Mouse (Mus musculus) midbrain, embryonic 12.5 days (tissue): ENCODE results near the gene Pdia5. TPM values are rescaled to one million over a fixed set of nuclear protein-coding genes. Genes with fewer than 3 reads are reported as not detected.
A peak's percentile ranks its signal among the peaks of the same experiment; 100 is the strongest.

Experiments used
- ATAC-seq: fragments of 200-750 bp; cut with Nextera tagmentation; 2 replicates; pipeline ENCODE4 v1.8.0; 2017; ENCODE audit warnings: low read depth, moderate TSS enrichment, moderate library complexity; ENCODE audit not compliant: low FRiP score
- H3K27ac ChIP-seq: fragments of 300-500 bp; sonication (generic); replicated peaks from 2 replicates; pipeline ENCODE4 v1.5.1; 2016; ENCODE audit warnings: mild to moderate bottlenecking
- H3K27me3 ChIP-seq: fragments of 300-500 bp; sonication (generic); 2 replicates; pipeline ENCODE4 v1.6.1; 2016; ENCODE audit warnings: mild to moderate bottlenecking
- H3K36me3 ChIP-seq: fragments of 300-500 bp; sonication (generic); 2 replicates; pipeline ENCODE4 v1.6.1; 2016
- H3K4me1 ChIP-seq: fragments of 300-500 bp; sonication (generic); 2 replicates; pipeline ENCODE4 v1.6.1; 2016
- H3K4me2 ChIP-seq: fragments of 300-500 bp; sonication (generic); replicated peaks from 2 replicates; pipeline ENCODE4 v1.6.1; 2016; ENCODE audit warnings: mild to moderate bottlenecking, moderate library complexity
- H3K4me3 ChIP-seq: fragments of 300-500 bp; sonication (generic); 2 replicates; pipeline ENCODE4 v1.5.1; 2016; ENCODE audit warnings: mild to moderate bottlenecking
- H3K9ac ChIP-seq: fragments of 300-500 bp; sonication (generic); replicated peaks from 2 replicates; pipeline ENCODE4 v1.6.1; 2016; ENCODE audit warnings: mild to moderate bottlenecking, moderate library complexity
- H3K9me3 ChIP-seq: fragments of 300-500 bp; sonication (generic); 2 replicates; pipeline ENCODE4 v1.6.1; 2016; ENCODE audit warnings: mild to moderate bottlenecking
- whole genome bisulfite sequencing: fragments of 180-500 bp; shearing (Covaris S2); methylation state at CpG from one replicate; pipeline ENCODE4 v1.1.7; 2016; 5-methylcytosine and 5-hydroxymethylcytosine counted together
- microRNA-seq: library from miRNA; unstranded; fragments of <30 nt; microRNA quantifications from one replicate; pipeline ENCODE4, GENCODE M21; 2017
- polyA plus RNA-seq: library from polyadenylated mRNA; unstranded; fragments of >200 nt; fragmentation: Nextera tagmentation; extraction: Ambion mirVana; gene quantifications from 2 replicates; pipeline ENCODE4 v1.2.1, GENCODE M21; 2016

Gene Pdia5
- polyA plus RNA-seq, 1 experiment from 2014 or later = 20.9 TPM

- Histone ChIP-seq H3K4me3 (no peak overlapping the region), H3K27me3 (no peaks in the 10 kb centered on the region), H3K9ac (no peak overlapping the region), H3K4me2 (no peak overlapping the region), H3K9me3 (no peaks in the 10 kb centered on the region), H3K4me1 (no peaks in the 10 kb centered on the region), H3K27ac (no peak overlapping the region), H3K36me3 (no peaks in the 10 kb centered on the region)
- no peak for ATAC-seq
- 87% methylated on average over 3 of the region's 3 CpGs for WGBS
Observed at GRCm38 (mm10) chr16:35379344-35379743, 111.3 kb downstream of the Pdia5 start.

DNA sequence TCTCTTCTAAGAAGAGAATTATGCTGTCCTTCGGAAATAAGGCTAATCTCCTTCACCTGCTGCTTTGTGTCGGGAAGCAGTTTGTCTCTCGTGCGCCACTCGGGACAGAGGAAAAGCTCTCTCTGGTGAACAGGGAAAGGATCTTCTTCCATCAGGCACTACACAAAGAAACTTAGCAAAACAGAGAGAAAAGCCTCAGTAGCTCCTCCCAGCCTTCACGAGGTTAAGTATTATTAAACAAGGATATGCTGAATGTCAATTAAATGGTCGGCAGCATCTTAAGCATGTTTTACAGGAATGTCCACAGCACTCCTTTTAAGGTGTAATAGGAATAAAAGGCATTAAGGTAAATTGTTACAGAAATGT, 126.6 kb downstream of the Pdia5 start:
- 0 out of 2 replicates have a peak, but pooled peaks cover under 1% of the 10 kb centered on the region for H3K36me3 ChIP-seq
- H3K27me3 ChIP-seq = no peaks in the 10 kb centered on the region
- H3K9ac ChIP-seq = peak overlapping the region; percentile 58
- peaks cover 7% of the 10 kb centered on the region for H3K4me1 ChIP-seq
- peak overlapping the region; percentile 84 for H3K27ac ChIP-seq
- no peaks in the 10 kb centered on the region for H3K9me3 ChIP-seq
- ATAC-seq = no peak; the same call in 1 of the 2 replicates
- peak overlapping the region; percentile 88 for H3K4me3 ChIP-seq
- under 1% methylated on average over 7 of the region's 7 CpGs for WGBS
- H3K4me2 ChIP-seq = peak overlapping the region; percentile 94

GRCm38 (mm10) chr16:35363150-35364062, 127.3 kb downstream of the Pdia5 start, which contains the start of gene Sec22a:
Sec22a (minus strand) TSS chr16:35363918.
- Histone ChIP-seq H3K36me3 (0 out of 2 replicates have a peak, but pooled peaks cover 4% of the 10 kb centered on the region), H3K4me3 (peak within 1 kb of the TSS; percentile 88), H3K27ac (peak within 1 kb of the TSS; percentile 84), H3K9me3 (no peaks in the 10 kb centered on the region), H3K9ac (peak within 1 kb of the TSS; percentile 86), H3K27me3 (no peaks in the 10 kb centered on the region), H3K4me2 (peak within 1 kb of the TSS; percentile 94), H3K4me1 (peaks cover 7% of the 10 kb centered on the region)
- peak; percentile 100 for ATAC-seq
- under 1% methylated on average over 67 of the region's 67 CpGs for WGBS

DNA sequence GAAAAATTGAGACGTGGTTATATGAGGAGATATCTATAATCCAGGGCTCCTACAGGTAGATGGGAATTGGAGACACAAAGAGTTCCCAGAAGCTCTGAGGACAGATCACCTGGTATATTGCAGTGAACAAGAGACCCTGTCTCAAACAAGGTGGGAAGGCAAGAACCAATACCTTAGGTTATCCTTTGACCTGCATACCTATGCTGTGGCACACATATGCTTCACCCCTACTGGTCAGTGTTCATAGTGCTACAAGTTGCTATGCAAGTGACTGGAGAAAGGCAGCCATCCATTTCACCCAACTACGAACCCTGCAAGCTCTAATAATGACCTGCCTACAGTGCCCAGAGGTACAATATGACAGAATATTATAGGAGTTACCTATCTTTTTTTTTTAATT, 128.5 kb downstream of the Pdia5 start:
- Histone ChIP-seq H3K27ac (no peak overlapping the region), H3K9ac (no peak overlapping the region), H3K9me3 (no peaks in the 10 kb centered on the region), H3K36me3 (0 out of 2 replicates have a peak, but pooled peaks cover 4% of the 10 kb centered on the region), H3K4me1 (peaks cover 7% of the 10 kb centered on the region), H3K4me2 (no peak overlapping the region), H3K27me3 (no peaks in the 10 kb centered on the region), H3K4me3 (no peak overlapping the region)
- ATAC-seq = no peak
- WGBS = 87% methylated on average over 2 of the region's 2 CpGs

- Histone ChIP-seq H3K4me3 (no peak overlapping the region), H3K36me3 (0 out of 2 replicates have a peak, but pooled peaks cover 5% of the 10 kb centered on the region), H3K27ac (no peak overlapping the region), H3K9me3 (no peaks in the 10 kb centered on the region), H3K4me2 (no peak overlapping the region), H3K4me1 (peaks cover 7% of the 10 kb centered on the region), H3K9ac (no peak overlapping the region), H3K27me3 (no peaks in the 10 kb centered on the region)
- WGBS = 29% methylated on average over 6 of the region's 6 CpGs
- no peak for ATAC-seq
Observed at GRCm38 (mm10) chr16:35360593-35360992, 130.1 kb downstream of the Pdia5 start.

GRCm38 (mm10) chr16:35357449-35357848, 133.2 kb downstream of the Pdia5 start:
- 90% methylated on average over 1 of the region's 1 CpGs for WGBS
- no peak for ATAC-seq
- H3K9me3 ChIP-seq = no peaks in the 10 kb centered on the region

More at GRCm38 (mm10) chr16:35357449-35357848, 133.2 kb downstream of the Pdia5 start:
- no peaks in the 10 kb centered on the region for H3K4me1 ChIP-seq
- 0 out of 2 replicates have a peak, but pooled peaks cover 10% of the 10 kb centered on the region for H3K36me3 ChIP-seq
- H3K9ac ChIP-seq = no peak overlapping the region
- no peak overlapping the region for H3K4me2 ChIP-seq
- no peak overlapping the region for H3K4me3 ChIP-seq
- no peak overlapping the region for H3K27ac ChIP-seq
- H3K27me3 ChIP-seq = no peaks in the 10 kb centered on the region

Small RNAs within 50 kb of the gene (microRNA-seq; reads per million reads assigned to microRNA genes)
- gene Gm25548 = not detected

Other genes with a start within 250 kb of the Pdia5 start
- gene Sec22a, start 127.0 kb downstream of the Pdia5 start, polyA plus RNA-seq = 41.6 and 42.0 TPM in 2 replicates
- 67.6 and 71.9 TPM in 2 replicates for gene Sema5b, start 50.3 kb upstream of the Pdia5 start, polyA plus RNA-seq